Mouse (Mus musculus) MEL (cell line): Measurements from ENCODE around the gene Scrt2. TPM values are rescaled to one million over a fixed set of nuclear protein-coding genes. Genes with fewer than 3 reads are reported as not detected.

Source experiments
- DNase-seq: peaks from one replicate; pipeline ENCODE4 v3.0.0; 2011; ENCODE audit warnings: low read depth, low spot score
- H3K27ac ChIP-seq: 2 replicates; pipeline ENCODE4 v1.5.1; 2012; ENCODE audit warnings: low read depth, mild to moderate bottlenecking, control low read depth, low read length, moderate library complexity; ENCODE audit not compliant: control insufficient read depth
- H3K27me3 ChIP-seq, 2 experiments: fragments of 150-350 bp in 1 of 2; sonication (generic) in 1 of 2; 2 replicates each; pipeline ENCODE4 v1.6.1; 2012; ENCODE audit warnings: low read length in 2 of 2, mild to moderate bottlenecking in 2 of 2, improper control_type of control experiment in 1 of 2, moderate library complexity in 1 of 2; ENCODE audit not compliant: insufficient read depth in 2 of 2, control insufficient read depth in 1 of 2
- H3K36me3 ChIP-seq, 2 experiments: 2 replicates each; pipeline ENCODE4 v1.6.1; 2012 to 2014; ENCODE audit warnings: low read length in 2 of 2, improper control_type of control experiment in 1 of 2, inconsistent platforms in 1 of 2, mild to moderate bottlenecking in 1 of 2; ENCODE audit not compliant: insufficient read depth in 2 of 2, control insufficient read depth in 1 of 2
- H3K4me1 ChIP-seq, 2 experiments: fragments of 150-350 bp in 1 of 2; sonication (generic) in 1 of 2; 2 replicates each; pipeline ENCODE4 v1.6.1; 2012; ENCODE audit warnings: low read length in 2 of 2, improper control_type of control experiment in 1 of 2, mild to moderate bottlenecking in 1 of 2; ENCODE audit not compliant: insufficient read depth in 2 of 2, control insufficient read depth in 1 of 2
- H3K4me3 ChIP-seq, 2 experiments: fragments of 150-350 bp in 1 of 2; sonication (generic) in 1 of 2; 2 replicates each; pipeline ENCODE4 v1.5.1; 2012; ENCODE audit warnings: low read depth in 2 of 2, low read length in 2 of 2, mild to moderate bottlenecking in 2 of 2, moderate library complexity in 2 of 2, control low read depth in 1 of 2, improper control_type of control experiment in 1 of 2; ENCODE audit not compliant: control insufficient read depth in 1 of 2, insufficient read depth in 1 of 2
- H3K79me2 ChIP-seq: 2 replicates; pipeline ENCODE4 v1.6.1; 2012; ENCODE audit warnings: mild to moderate bottlenecking, low read length, moderate library complexity; ENCODE audit not compliant: control insufficient read depth, poor library complexity, insufficient read depth
- H3K9ac ChIP-seq: 2 replicates; pipeline ENCODE4 v1.6.1; 2012; ENCODE audit warnings: low read depth, mild to moderate bottlenecking, control low read depth, low read length, moderate library complexity; ENCODE audit not compliant: control insufficient read depth, poor library complexity, severe bottlenecking
- H3K9me3 ChIP-seq: fragments of 150-350 bp; sonication (generic); replicated peaks from 2 replicates; pipeline ENCODE4 v1.6.1; 2012; ENCODE audit warnings: mild to moderate bottlenecking, low read length, improper control_type of control experiment, moderate library complexity; ENCODE audit not compliant: insufficient read depth
- BHLHE40 ChIP-seq: IDR thresholded peaks from 2 replicates; pipeline ENCODE4 v1.6.1; 2012; ENCODE audit warnings: low read depth, mild to moderate bottlenecking, inconsistent platforms, low read length, improper control_type of control experiment, borderline replicate concordance
- CHD1 ChIP-seq: IDR thresholded peaks from 2 replicates; pipeline ENCODE4 v1.6.1; 2012; ENCODE audit warnings: low read depth, mild to moderate bottlenecking, inconsistent platforms, low read length, improper control_type of control experiment
- EP300 ChIP-seq, 2 experiments: IDR thresholded peaks; 2 replicates each; pipeline ENCODE4 v1.6.1; 2011; ENCODE audit warnings: improper control_type of control experiment in 2 of 2, low read length in 2 of 2, low read depth in 1 of 2, mild to moderate bottlenecking in 1 of 2
- ETS1 ChIP-seq: IDR thresholded peaks from 2 replicates; pipeline ENCODE4 v1.6.1; 2012; ENCODE audit warnings: low read depth, mild to moderate bottlenecking, inconsistent platforms, low read length, improper control_type of control experiment, moderate library complexity
- GABPA ChIP-seq: IDR thresholded peaks from 2 replicates; pipeline ENCODE4 v1.6.1; 2012; ENCODE audit warnings: low read depth, mild to moderate bottlenecking, inconsistent platforms, low read length, improper control_type of control experiment, moderate library complexity
- GATA1 ChIP-seq: IDR thresholded peaks from 2 replicates; pipeline ENCODE4 v1.6.1; 2011; ENCODE audit warnings: low read depth, low read length, improper control_type of control experiment
- HCFC1 ChIP-seq: IDR thresholded peaks from 2 replicates; pipeline ENCODE4 v1.6.1; 2012; ENCODE audit warnings: low read depth, mild to moderate bottlenecking, inconsistent platforms, low read length, improper control_type of control experiment, moderate library complexity
- JUND ChIP-seq: IDR thresholded peaks from 2 replicates; pipeline ENCODE4 v1.6.1; 2011; ENCODE audit warnings: low read depth, mild to moderate bottlenecking, improper control_type of control experiment, low read length
- MAFK ChIP-seq: IDR thresholded peaks from 2 replicates; pipeline ENCODE4 v1.6.1; 2011; ENCODE audit warnings: low read depth, mild to moderate bottlenecking, low read length, improper control_type of control experiment, borderline replicate concordance
- MAX ChIP-seq: IDR thresholded peaks from 2 replicates; pipeline ENCODE4 v1.6.1; 2011; ENCODE audit warnings: low read length, improper control_type of control experiment
- MAZ ChIP-seq: IDR thresholded peaks from 2 replicates; pipeline ENCODE4 v1.6.1; 2012; ENCODE audit warnings: low read depth, mild to moderate bottlenecking, inconsistent platforms, low read length, improper control_type of control experiment
- MEF2A ChIP-seq: IDR thresholded peaks from 2 replicates; pipeline ENCODE4 v1.6.1; 2014; ENCODE audit warnings: low read depth, mild to moderate bottlenecking, inconsistent platforms, low read length, improper control_type of control experiment; ENCODE audit not compliant: poor library complexity, insufficient replicate concordance, severe bottlenecking; ENCODE audit errors: extremely low read depth
- MXI1 ChIP-seq: IDR thresholded peaks from 2 replicates; pipeline ENCODE4 v1.6.1; 2011; ENCODE audit warnings: mild to moderate bottlenecking, low read depth, low read length, improper control_type of control experiment
- NELFE ChIP-seq: IDR thresholded peaks from 2 replicates; pipeline ENCODE4 v1.6.1; 2011; ENCODE audit warnings: low read depth, low read length, improper control_type of control experiment
- NRF1 ChIP-seq: IDR thresholded peaks from 2 replicates; pipeline ENCODE4 v1.6.1; 2014; ENCODE audit warnings: low read depth, mild to moderate bottlenecking, inconsistent platforms, low read length, improper control_type of control experiment, moderate library complexity; ENCODE audit not compliant: poor library complexity, insufficient read depth, severe bottlenecking
- POLR2A ChIP-seq, 2 experiments: IDR thresholded peaks; 2 replicates each; pipeline ENCODE4 v1.6.1; 2011 to 2012; ENCODE audit warnings: low read length in 2 of 2, mild to moderate bottlenecking in 2 of 2, control low read depth in 1 of 2, improper control_type of control experiment in 1 of 2, low read depth in 1 of 2, moderate library complexity in 1 of 2; ENCODE audit not compliant: control insufficient read depth in 1 of 2, insufficient read depth in 1 of 2, poor library complexity in 1 of 2
- RCOR1 ChIP-seq: IDR thresholded peaks from 2 replicates; pipeline ENCODE4 v1.6.1; 2012; ENCODE audit warnings: low read depth, mild to moderate bottlenecking, inconsistent platforms, low read length, improper control_type of control experiment
- SIN3A ChIP-seq: IDR thresholded peaks from 2 replicates; pipeline ENCODE4 v1.6.1; 2012; ENCODE audit warnings: low read length, improper control_type of control experiment, inconsistent platforms
- SMC3 ChIP-seq: IDR thresholded peaks from 2 replicates; pipeline ENCODE4 v1.6.1; 2011; ENCODE audit warnings: low read depth, low read length, improper control_type of control experiment
- TBP ChIP-seq: IDR thresholded peaks from 2 replicates; pipeline ENCODE4 v1.8.0; 2011; ENCODE audit warnings: low read depth, low read length, improper control_type of control experiment
- TCF12 ChIP-seq: IDR thresholded peaks from 2 replicates; pipeline ENCODE4 v1.6.1; 2014; ENCODE audit warnings: low read depth, mild to moderate bottlenecking, inconsistent platforms, low read length, improper control_type of control experiment, moderate library complexity
- USF1 ChIP-seq: IDR thresholded peaks from 2 replicates; pipeline ENCODE4 v1.6.1; 2014; ENCODE audit warnings: low read depth, mild to moderate bottlenecking, inconsistent platforms, low read length, improper control_type of control experiment, moderate library complexity
- ZC3H11A ChIP-seq: IDR thresholded peaks from 2 replicates; pipeline ENCODE4 v1.6.1; 2012; ENCODE audit warnings: low read depth, mild to moderate bottlenecking, inconsistent platforms, low read length, improper control_type of control experiment
- ZKSCAN1 ChIP-seq: IDR thresholded peaks from 2 replicates; pipeline ENCODE4 v1.6.1; 2012; ENCODE audit warnings: low read depth, mild to moderate bottlenecking, inconsistent platforms, low read length, improper control_type of control experiment, moderate library complexity
- polyA plus RNA-seq, 2 experiments: library from polyadenylated mRNA; stranded (reverse) in 1 of 2; unstranded in 1 of 2; fragments of >175 nt in 1 of 2; fragments of >200 nt in 1 of 2; gene quantifications; 2 replicates each; pipeline versions ENCODE4 v1.2.1 to v1.2.4; 2012; ENCODE audit warnings: low replicate concordance in 2 of 2, low read depth in 1 of 2; ENCODE audit not compliant: insufficient read length in 2 of 2, insufficient read depth in 1 of 2, missing spikeins in 1 of 2
- total RNA-seq: library from RNA; depleted of rRNA; stranded (reverse); fragments of 300-350 nt; gene quantifications from 2 replicates; pipeline ENCODE4 v1.2.3, GENCODE M21; 2012

Gene Scrt2
- total and polyA plus RNA-seq, 3 experiments = not detected

DNA sequence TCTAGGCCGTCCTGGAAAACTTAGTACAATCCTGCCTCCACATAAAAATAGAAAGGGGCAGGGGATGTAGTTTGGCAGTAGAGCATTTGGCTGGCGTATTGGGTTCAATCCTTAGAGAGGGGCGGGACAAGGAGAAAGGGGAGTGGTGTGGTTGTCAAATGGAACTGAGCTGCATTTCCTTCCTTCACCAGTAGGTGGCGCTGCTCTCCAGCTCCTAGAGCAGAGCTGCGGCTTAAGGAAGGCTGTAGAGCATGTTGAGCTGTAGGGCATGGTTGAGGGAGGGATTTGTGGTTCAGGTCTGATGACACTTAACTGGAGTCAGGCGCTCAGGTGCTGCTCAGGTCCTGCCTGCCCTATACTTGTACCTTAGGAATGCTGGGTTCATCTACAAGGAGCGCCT lies 30.6 kb downstream of the Scrt2 start (continued):
- TF ChIP-seq ZC3H11A (peak; percentile 89), MAX (peak; percentile 54; the same call in 1 of the 2 replicates), SMC3 (peak; percentile 94), MXI1 (peak; percentile 79), GABPA (no peak)

DNA sequence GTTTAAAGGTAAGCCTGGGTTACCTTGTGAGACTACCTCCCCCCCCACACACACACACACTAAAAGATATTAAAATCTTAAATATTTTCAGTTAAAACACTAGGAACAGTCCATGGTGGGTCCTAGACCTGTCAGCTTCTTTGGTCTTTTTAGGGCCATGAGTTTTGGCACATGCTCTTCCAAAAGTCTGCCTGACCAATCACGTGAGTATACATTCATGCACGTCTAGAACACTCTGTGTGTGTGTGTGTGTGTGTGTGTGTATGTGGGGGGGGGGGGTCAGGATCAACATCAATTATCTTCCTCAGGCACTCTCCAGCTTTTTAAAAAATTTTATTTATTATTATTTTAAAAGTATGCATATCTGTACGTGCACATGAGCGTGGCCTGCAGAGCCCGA lies 31.2 kb downstream of the Scrt2 start:
- peak; percentile 37 for DNase-seq
- Histone ChIP-seq H3K27ac (peak overlapping the region; percentile 66), H3K27me3 (no peaks in the 10 kb centered on the region), H3K36me3 (peaks cover 0 to 7% of the 10 kb centered on the region in 2 experiments; a peak in 3 of 4 replicates), H3K9me3 (no peaks in the 10 kb centered on the region), H3K9ac (peak overlapping the region; percentile 67), H3K79me2 (peaks cover 2% of the 10 kb centered on the region; the same call in 1 of the 2 replicates), H3K4me3 (peak overlapping the region; percentile 35 to 56), H3K4me1 (peaks cover 5 to 15% of the 10 kb centered on the region in 2 experiments)
- TF ChIP-seq USF1 (peak; percentile 61), HCFC1 (no peak), EP300 (IDR thresholded peaks at IDR 0.05; ENCODE audit: low read depth in 1 of 2, low read length in 2 of 2) (0 out of 4 replicates have a peak, but pooled peaks of 1 of the 2 experiments have one; percentile 5), BHLHE40 (peak; percentile 85; the same call in 1 of the 2 replicates), CHD1 (no peak)

DNA sequence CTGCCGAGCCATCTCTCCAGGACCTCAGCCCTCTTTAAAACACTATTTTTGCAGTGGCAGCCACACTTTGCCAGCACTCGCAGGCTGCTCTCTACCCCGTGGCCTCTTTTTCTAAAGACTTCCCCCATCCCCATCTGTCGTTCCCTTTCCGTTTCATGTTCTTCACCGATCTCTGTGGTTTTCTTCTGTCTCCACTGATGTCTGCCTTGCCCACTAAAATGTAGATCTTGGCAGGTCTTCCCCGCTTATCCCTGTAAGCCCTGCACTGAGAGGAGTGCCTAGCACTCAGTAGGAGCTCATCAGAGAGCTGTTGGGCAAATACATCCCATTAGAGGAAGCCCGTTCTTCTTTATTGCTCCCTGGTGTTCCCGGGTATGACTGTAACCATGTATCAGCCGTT lies 31.6 kb downstream of the Scrt2 start:
- peak overlapping the region; percentile 67 for H3K9ac ChIP-seq
- H3K79me2 ChIP-seq = peaks cover under 1% of the 10 kb centered on the region; the same call in 1 of the 2 replicates
- DNase-seq = peak; percentile 71
- H3K27ac ChIP-seq = peak overlapping the region; percentile 66
- H3K9me3 ChIP-seq = no peaks in the 10 kb centered on the region
- H3K4me3 ChIP-seq = peak overlapping the region; percentile 35 to 56
- no peaks in the 10 kb centered on the region for H3K27me3 ChIP-seq
- TF ChIP-seq RCOR1 (peak; percentile 54; the same call in 1 of the 2 replicates), TCF12 (peak; percentile 39; the same call in 1 of the 2 replicates), ZKSCAN1 (peak; percentile 92), BHLHE40 (no peak), MAFK (no peak; the same call in 1 of the 2 replicates), GATA1 (no peak), JUND (no peak), TBP (no peak), ZC3H11A (0 out of 2 replicates have a peak, but pooled peaks have one; percentile 4), ETS1 (peak; percentile 54; the same call in 1 of the 2 replicates), MEF2A (no peak), EP300 (IDR thresholded peaks at IDR 0.05; ENCODE audit: low read depth in 1 of 2, low read length in 2 of 2) (peak; percentile 34 to 46; a peak in 3 of 4 replicates), SIN3A (peak; percentile 47), CHD1 (0 out of 2 replicates have a peak, but pooled peaks have one; percentile 27), POLR2A (IDR thresholded peaks at IDR 0.05; ENCODE audit: control insufficient read depth in 1 of 2, insufficient read depth in 1 of 2, low read depth in 1 of 2, low read length in 2 of 2, poor library complexity in 1 of 2) (peak in 1 of 2 experiments; percentile 32; a peak in 1 of 4 replicates), MXI1 (peak; percentile 31), NELFE (0 out of 2 replicates have a peak, but pooled peaks have one; percentile 21), HCFC1 (0 out of 2 replicates have a peak, but pooled peaks have one; percentile 36), SMC3 (peak; percentile 27; the same call in 1 of the 2 replicates), NRF1 (no peak), MAZ (0 out of 2 replicates have a peak, but pooled peaks have one; percentile 14), MAX (peak; percentile 33; the same call in 1 of the 2 replicates), USF1 (no peak)
- peaks cover 5 to 15% of the 10 kb centered on the region in 2 experiments for H3K4me1 ChIP-seq
- H3K36me3 ChIP-seq = peaks cover 0 to 7% of the 10 kb centered on the region in 2 experiments; a peak in 3 of 4 replicates
